ENCODE assay signal across 13 mouse cellular contexts in the genomic region with DNA sequence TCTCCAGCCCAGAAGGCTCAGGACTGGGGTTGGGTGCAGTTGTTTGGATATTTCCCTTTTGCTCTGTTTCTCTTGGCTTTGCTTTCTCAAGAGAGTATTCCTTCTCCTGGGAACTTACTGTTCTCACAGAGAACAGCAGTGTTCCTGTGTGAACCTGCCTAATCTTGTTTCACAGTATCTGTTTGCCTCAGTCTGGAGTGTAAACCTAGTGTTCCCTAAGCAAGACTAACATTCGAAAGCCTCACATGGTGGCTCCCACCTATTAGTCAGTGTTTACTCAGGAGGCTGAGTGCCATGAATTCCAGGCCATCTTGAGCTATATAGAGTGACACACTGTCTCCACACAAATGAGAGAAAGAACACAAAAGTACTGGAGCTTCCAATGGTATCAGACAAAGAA. TPM values are rescaled to one million over a fixed set of nuclear protein-coding genes. Genes with fewer than 3 reads are reported as not detected.
DNase-seq lines count a peak whose midpoint lies in the region; ATAC-seq and TF ChIP-seq lines count a peak whose summit lies in the region.
"Had no signal": no experiment of that assay in that cellular context is flagged by ENCODE, and none has a peak within 500 bp of the region (broad histone marks: within the 10 kb centered on the region; RNA-seq: fewer than 3 reads in every experiment).

No protein-coding gene starts in this region.

- no peak for TF ChIP-seq CTCF in lung, embryonic 14.5 days (IDR thresholded peaks at IDR 0.05; ENCODE audit: low read depth)

- no peaks in the 10 kb centered on the region for H3K27me3 ChIP-seq in lung, embryonic 14.5 days (ENCODE audit: insufficient read depth, low read length)
- H3K27me3 ChIP-seq in heart, embryonic 12.5 days (replicated peaks): no peaks in the 10 kb centered on the region
- no peaks in the 10 kb centered on the region for H3K27me3 ChIP-seq in stomach, embryonic 15.5 days (replicated peaks)
- H3K27me3 ChIP-seq: forebrain, embryonic 15.5 days; hindbrain, embryonic 12.5 days had no signal

- no peak overlapping the region for H3K4me3 ChIP-seq in lung, embryonic 14.5 days (ENCODE audit: low read depth, low read length)
- H3K4me3 ChIP-seq in heart, embryonic 12.5 days: no peak overlapping the region
- no peak overlapping the region for H3K4me3 ChIP-seq in stomach, embryonic 15.5 days (replicated peaks)
- H3K4me3 ChIP-seq: forebrain, embryonic 15.5 days; hindbrain, embryonic 12.5 days had no signal

- no peak overlapping the region for H3K4me2 ChIP-seq in lung, embryonic 14.5 days
- no peak overlapping the region for H3K4me2 ChIP-seq in heart, embryonic 12.5 days
- no peak overlapping the region for H3K4me2 ChIP-seq in stomach, embryonic 15.5 days
- H3K4me2 ChIP-seq: forebrain, embryonic 15.5 days; hindbrain, embryonic 12.5 days had no signal

- no peaks in the 10 kb centered on the region for H3K9me3 ChIP-seq in lung, embryonic 14.5 days (ENCODE audit: low read depth, low read length)
- H3K9me3 ChIP-seq in heart, embryonic 12.5 days (replicated peaks): no peaks in the 10 kb centered on the region
- H3K9me3 ChIP-seq in stomach, embryonic 15.5 days: no peaks in the 10 kb centered on the region
- H3K9me3 ChIP-seq: forebrain, embryonic 15.5 days; hindbrain, embryonic 12.5 days had no signal

- H3K9ac ChIP-seq in lung, embryonic 14.5 days: no peak overlapping the region
- no peak overlapping the region for H3K9ac ChIP-seq in heart, embryonic 12.5 days
- H3K9ac ChIP-seq in stomach, embryonic 15.5 days: no peak overlapping the region
- H3K9ac ChIP-seq: forebrain, embryonic 15.5 days; hindbrain, embryonic 12.5 days had no signal

- H3K36me3 ChIP-seq in lung, embryonic 14.5 days (ENCODE audit: insufficient read depth): no peaks in the 10 kb centered on the region
- no peaks in the 10 kb centered on the region for H3K36me3 ChIP-seq in heart, embryonic 12.5 days
- H3K36me3 ChIP-seq in stomach, embryonic 15.5 days: no peaks in the 10 kb centered on the region
- H3K36me3 ChIP-seq: forebrain, embryonic 15.5 days; hindbrain, embryonic 12.5 days had no signal

- ATAC-seq in lung, embryonic 14.5 days (ENCODE audit: insufficient read depth): peak; percentile 71
- 0 out of 2 replicates have a peak, but pooled peaks have one; percentile 11 for ATAC-seq in heart, embryonic 12.5 days (ENCODE audit: insufficient number of reproducible peaks, low FRiP score)
- peak; percentile 87 for ATAC-seq in stomach, embryonic 15.5 days (ENCODE audit: insufficient read depth, low FRiP score, low read depth)
- ATAC-seq: forebrain, embryonic 15.5 days had no signal

- 0 out of 2 replicates have a peak, but pooled peaks cover 3% of the 10 kb centered on the region for H3K4me1 ChIP-seq in lung, embryonic 14.5 days (ENCODE audit: insufficient read depth)
- H3K4me1 ChIP-seq in heart, embryonic 12.5 days (replicated peaks): peaks cover 21% of the 10 kb centered on the region
- no peaks in the 10 kb centered on the region for H3K4me1 ChIP-seq in stomach, embryonic 15.5 days
- H3K4me1 ChIP-seq: forebrain, embryonic 15.5 days; hindbrain, embryonic 12.5 days had no signal

- 23% methylated on average over 1 of the region's 1 CpGs for WGBS in lung, embryonic 14.5 days
- 15% methylated on average over 1 of the region's 1 CpGs for WGBS in heart, embryonic 12.5 days
- 31% methylated on average over 1 of the region's 1 CpGs for WGBS in stomach, embryonic 15.5 days

- intact Hi-C loops in heart, postnatal 10 days (cut with DNase I): no loop called here

- H3K27ac ChIP-seq in lung, embryonic 14.5 days (ENCODE audit: low read depth): peak overlapping the region; percentile 37
- H3K27ac ChIP-seq in heart, embryonic 12.5 days (ENCODE audit: poor library complexity, severe bottlenecking): peak overlapping the region; percentile 7
- H3K27ac ChIP-seq in stomach, embryonic 15.5 days: peak overlapping the region; percentile 77
- H3K27ac ChIP-seq: forebrain, embryonic 15.5 days; hindbrain, embryonic 12.5 days had no signal

- peak; percentile 95 for DNase-seq in heart, adult 11 months
- DNase-seq in heart, postnatal 10 days: no peak
- DNase-seq in lung, embryonic 14.5 days: peak; percentile 25
- no peak for DNase-seq in lung, postnatal 4 days
- no peak for DNase-seq in gastrocnemius, adult 8-10 months (ENCODE audit: low spot score in 2 of 2)
- no peak for DNase-seq in right cerebral cortex, adult 18-20 months
- DNase-seq: cerebellum, postnatal 10 days; left cerebral cortex, postnatal 4 days; right cerebral cortex, postnatal 14 days had no signal

RNA-seq across cellular contexts. Expression of a gene that starts 31.4 kb away (rescaled TPM):
- total RNA-seq in heart, postnatal 10 days (2021): 100 to 1,000 TPM; 216 to 230 TPM
- 15.0 and 21.2 TPM in 2 replicates for polyA plus RNA-seq in lung, embryonic 14.5 days (2014; fragmentation: Nextera tagmentation; extraction: Ambion mirVana)
- polyA plus RNA-seq in heart, embryonic 12.5 days (2016; fragmentation: Nextera tagmentation; extraction: Ambion mirVana): 105 and 106 TPM in 2 replicates
- polyA plus RNA-seq in stomach, embryonic 15.5 days (2015; fragmentation: Nextera tagmentation; extraction: Ambion mirVana): 184 and 297 TPM in 2 replicates
- 1 to 10 TPM; 1.1 to 2.6 (median 1.5) TPM for total RNA-seq in gastrocnemius, adult 8-10 months (2022)

Comparison
In these comparisons a context has a peak if more than half of its experiments do, and no peak if none do; other contexts are left out.
1. DNase-seq: peak in heart, adult 11 months (single experiment) and lung, embryonic 14.5 days (single experiment); none in heart, postnatal 10 days (0 of 2), lung, postnatal 4 days (0 of 2), gastrocnemius, adult 8-10 months (0 of 2) and right cerebral cortex, adult 18-20 months (single experiment).
2. ATAC-seq: peak in every context shown above with its lines; median percentile 87 in stomach, embryonic 15.5 days; 71 in lung, embryonic 14.5 days; 11 in heart, embryonic 12.5 days.
3. H3K27ac ChIP-seq: peak in every context shown above with its lines; median percentile 77 in stomach, embryonic 15.5 days; 37 in lung, embryonic 14.5 days; 7 in heart, embryonic 12.5 days.